Mouse (Mus musculus): ENCODE data around the gene Tectb.

The Tectb gene

DNA sequence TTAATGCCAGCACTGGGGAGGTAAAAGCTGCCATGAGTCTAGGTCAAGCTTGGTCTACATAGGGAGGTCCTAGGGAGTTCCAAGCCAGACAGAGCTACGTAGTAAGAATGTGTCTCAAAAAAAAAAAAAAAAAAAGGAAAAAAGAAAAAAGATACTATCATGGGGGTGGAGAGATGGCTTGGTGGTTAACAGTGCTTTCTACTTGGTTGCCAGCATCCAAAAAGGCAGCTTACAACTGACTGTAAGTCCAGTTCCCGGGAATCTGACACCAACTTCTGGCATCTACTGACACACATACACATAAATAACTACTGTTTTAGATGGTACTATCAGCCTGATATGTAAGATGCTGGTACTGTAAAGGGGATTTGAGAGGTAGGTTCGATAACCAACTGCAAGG is 28.6 kb downstream of the Tectb start:
- no peak for DNase-seq (ENCODE audit: low spot score)

GRCm38 (mm10) chr19:55211698-55212097 is 31.2 kb downstream of the Tectb start:
- DNase-seq (ENCODE audit: low spot score), result no peak

GRCm38 (mm10) chr19:55213617-55214340 is 33.2 kb downstream of the Tectb start:
- DNase-seq (ENCODE audit: low spot score), result no peak

GRCm38 (mm10) chr19:55216876-55217275 is 36.3 kb downstream of the Tectb start:
- no peak for DNase-seq (ENCODE audit: low spot score)

GRCm38 (mm10) chr19:55217365-55217764 is 36.8 kb downstream of the Tectb start:
- DNase-seq (ENCODE audit: low spot score), result no peak

- peak; percentile 90 for DNase-seq (ENCODE audit: low spot score)
Observed at GRCm38 (mm10) chr19:55218192-55218739, 37.7 kb downstream of the Tectb start.

DNA sequence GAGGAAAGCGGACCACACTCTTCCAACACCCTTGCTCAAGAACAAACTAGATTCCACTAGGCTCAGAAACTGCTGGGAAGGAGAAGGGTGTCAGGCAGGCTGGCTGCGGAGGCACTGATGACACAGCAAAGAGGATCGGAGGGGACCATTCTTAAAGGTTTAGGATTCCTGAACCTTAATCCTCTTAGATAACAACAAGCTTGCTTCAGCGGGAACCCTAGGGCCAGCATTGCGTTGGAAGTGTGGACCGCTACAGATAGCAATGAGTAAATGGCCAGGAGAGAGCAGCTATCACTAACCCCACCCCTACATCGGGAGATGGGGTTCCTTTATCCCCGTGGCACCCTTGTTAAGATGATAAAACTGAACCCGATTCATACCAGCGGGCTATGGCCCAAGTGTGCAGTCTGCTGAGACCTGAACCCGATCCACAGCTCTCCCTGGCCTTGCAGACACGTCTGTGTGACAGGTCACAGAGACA is 38.2 kb downstream of the Tectb start:
- peak; percentile 17 for DNase-seq (ENCODE audit: low spot score)

- peak; percentile 27 for DNase-seq (ENCODE audit: low spot score)
Observed at GRCm38 (mm10) chr19:55219359-55219758, 38.8 kb downstream of the Tectb start.

GRCm38 (mm10) chr19:55221208-55221607 is 40.7 kb downstream of the Tectb start:
- DNase-seq (ENCODE audit: low spot score), result no peak

DNA sequence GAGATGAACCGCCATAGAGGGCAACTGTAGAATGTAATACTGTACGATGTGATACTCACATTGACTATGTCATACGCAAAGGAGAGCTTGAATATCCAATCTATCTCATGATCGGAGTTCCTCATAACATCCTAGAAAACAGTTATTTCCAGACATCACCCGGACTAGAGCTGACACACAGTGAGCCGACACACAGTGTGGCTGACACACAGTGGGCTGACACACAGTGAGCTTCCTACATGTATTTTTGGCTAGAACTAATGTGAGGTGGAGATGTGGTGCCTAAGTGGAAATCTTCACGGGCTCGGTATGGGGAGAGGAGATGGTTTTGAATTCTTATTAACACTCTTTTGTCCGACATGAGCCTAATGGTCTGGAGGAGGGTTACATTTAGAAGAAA is 41.7 kb downstream of the Tectb start:
- no peak for DNase-seq (ENCODE audit: low spot score)

GRCm38 (mm10) chr19:55226621-55227020 is 46.1 kb downstream of the Tectb start:
- no peak for DNase-seq (ENCODE audit: low spot score)

DNA sequence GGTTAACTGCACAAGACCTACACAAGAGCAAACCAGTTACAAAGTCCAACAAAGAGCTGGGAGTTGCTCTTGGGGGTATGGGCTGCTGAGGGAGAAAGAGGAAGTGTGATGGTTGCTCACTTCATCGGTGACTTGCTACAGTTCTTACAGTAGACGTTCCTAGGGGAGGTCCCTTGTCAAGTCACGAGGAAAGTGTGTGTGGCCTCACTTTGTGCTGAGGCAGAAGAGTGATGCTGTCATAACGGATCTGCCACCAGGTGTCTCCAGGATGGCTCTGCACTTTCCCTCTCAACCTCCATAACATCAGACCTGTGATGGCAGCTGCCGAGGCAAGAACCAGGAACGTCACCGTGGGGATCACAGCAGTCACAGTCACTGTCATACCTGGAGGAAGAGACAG is 46.6 kb downstream of the Tectb start:
- no peak for DNase-seq (ENCODE audit: low spot score)

DNA sequence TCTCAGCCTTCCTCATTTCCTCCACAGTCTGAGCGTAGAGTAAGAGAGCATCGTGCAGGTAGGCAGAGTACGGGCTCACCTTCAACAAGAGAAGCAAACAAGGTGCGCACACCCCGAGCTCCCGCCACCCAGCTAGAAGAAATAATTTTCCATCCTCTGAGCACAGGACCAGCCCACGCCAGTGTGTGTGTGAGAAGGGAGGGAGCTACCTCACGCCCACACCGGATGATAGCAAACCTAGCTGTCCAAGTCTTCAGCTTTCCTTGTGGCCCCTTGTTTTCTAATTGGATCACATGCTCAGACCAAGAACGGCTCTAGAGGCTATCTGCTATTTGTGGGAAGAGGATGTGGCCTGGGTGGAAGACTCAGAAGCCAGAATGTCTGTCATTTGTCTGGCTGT is 50.5 kb downstream of the Tectb start:
- no peak for DNase-seq (ENCODE audit: low spot score)

DNA sequence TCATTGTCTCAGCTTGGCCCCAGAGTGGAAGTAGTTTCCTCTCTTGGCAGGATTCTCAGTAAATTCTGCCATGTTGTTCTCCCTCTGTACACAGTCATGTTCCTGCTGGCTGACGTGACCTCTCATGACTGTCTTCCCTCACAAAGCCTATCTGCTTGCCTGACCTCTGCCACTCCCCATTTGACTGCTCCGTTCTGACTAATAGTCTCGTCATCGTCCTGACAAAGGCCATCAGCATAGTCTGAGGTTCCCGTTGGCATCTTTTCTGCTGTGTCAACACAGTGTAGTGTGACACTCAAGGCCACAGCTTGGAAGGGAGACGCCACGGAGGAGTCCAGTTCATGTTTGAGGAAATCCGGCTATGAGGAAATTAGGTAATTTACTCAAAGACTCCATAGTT is 51.6 kb downstream of the Tectb start:
- DNase-seq (ENCODE audit: low spot score), result no peak

GRCm38 (mm10) chr19:55236026-55236425 is 55.5 kb downstream of the Tectb start:
- no peak for DNase-seq (ENCODE audit: low spot score)

GRCm38 (mm10) chr19:55236564-55236963 is 56.0 kb downstream of the Tectb start:
- no peak for DNase-seq (ENCODE audit: low spot score)

GRCm38 (mm10) chr19:55239766-55240426 is 59.4 kb downstream of the Tectb start:
- no peak for DNase-seq (ENCODE audit: low spot score)

GRCm38 (mm10) chr19:55241186-55241645 is 60.7 kb downstream of the Tectb start, which contains the start of gene Gucy2g:
TSS of gene Gucy2g (minus strand) at chr19:55241236.
- peak; percentile 58 for DNase-seq (ENCODE audit: low spot score)

GRCm38 (mm10) chr19:55244791-55245231 is 64.3 kb downstream of the Tectb start:
- peak; percentile 88 for DNase-seq (ENCODE audit: low spot score)

Measured in MN1 (cell line).